Mouse (Mus musculus) CH12F3 (cell line): ENCODE data around the gene Dlx6.

ENCODE experiments used
- in situ Hi-C: fragments of 300-500 bp; cut with MboI; formaldehyde crosslinking; loops from 2 replicates; pipeline ENCODE4 v1.14.3; 2020; ENCODE audit warnings: low sequenced_read_pairs

Gene Dlx6

GRCm38 (mm10) chr6:6875676-6876075 lies 12.5 kb downstream of the Dlx6 start:
- in situ Hi-C loops: loop anchor here (25.0 kb wide), 1 partner anchor 1013 kb away; no protein-coding TSS in a partner anchor

- in situ Hi-C loops: loop anchor here (25.0 kb wide), 1 partner anchor 1014 kb away; no protein-coding TSS in a partner anchor
Observed at GRCm38 (mm10) chr6:6876231-6876630, 13.1 kb downstream of the Dlx6 start.

GRCm38 (mm10) chr6:6876731-6877130 lies 13.6 kb downstream of the Dlx6 start:
- in situ Hi-C loops: loop anchor here (25.0 kb wide), 1 partner anchor 1014 kb away; no protein-coding TSS in a partner anchor

GRCm38 (mm10) chr6:6877346-6877910 lies 14.3 kb downstream of the Dlx6 start:
- in situ Hi-C loops: loop anchor here (25.0 kb wide), 1 partner anchor 1015 kb away; no protein-coding TSS in a partner anchor

- in situ Hi-C loops: loop anchor here (25.0 kb wide), 1 partner anchor 1016 kb away; no protein-coding TSS in a partner anchor
Observed at GRCm38 (mm10) chr6:6877981-6878840, 15.1 kb downstream of the Dlx6 start.

- in situ Hi-C loops: loop anchor here (25.0 kb wide), 1 partner anchor 1017 kb away; no protein-coding TSS in a partner anchor
Observed at GRCm38 (mm10) chr6:6878841-6879291, 15.7 kb downstream of the Dlx6 start.

GRCm38 (mm10) chr6:6879371-6880325 lies 16.5 kb downstream of the Dlx6 start:
- in situ Hi-C loops: loop anchor here (25.0 kb wide), 1 partner anchor 1017 kb away; no protein-coding TSS in a partner anchor

GRCm38 (mm10) chr6:6880361-6881114 lies 17.4 kb downstream of the Dlx6 start:
- in situ Hi-C loops: loop anchor here (25.0 kb wide), 1 partner anchor 1018 kb away; no protein-coding TSS in a partner anchor

- in situ Hi-C loops: loop anchor here (25.0 kb wide), 1 partner anchor 1019 kb away; no protein-coding TSS in a partner anchor
Observed at GRCm38 (mm10) chr6:6881115-6881637, 18.0 kb downstream of the Dlx6 start.

- in situ Hi-C loops: loop anchor here (25.0 kb wide), 1 partner anchor 1019 kb away; no protein-coding TSS in a partner anchor
Observed at GRCm38 (mm10) chr6:6881638-6882190, 18.6 kb downstream of the Dlx6 start, which contains the start of gene Dlx5. Gene Dlx5, minus strand, starts transcription at chr6:6882085.

- in situ Hi-C loops: loop anchor here (25.0 kb wide), 1 partner anchor 1020 kb away; no protein-coding TSS in a partner anchor
Observed at GRCm38 (mm10) chr6:6882266-6882797, 19.2 kb downstream of the Dlx6 start.

- in situ Hi-C loops: loop anchor here (25.0 kb wide), 1 partner anchor 1023 kb away; no protein-coding TSS in a partner anchor
Observed at GRCm38 (mm10) chr6:6884897-6885296, 21.8 kb downstream of the Dlx6 start.

GRCm38 (mm10) chr6:6886225-6886624 lies 23.1 kb downstream of the Dlx6 start:
- in situ Hi-C loops: loop anchor here (25.0 kb wide), 1 partner anchor 1024 kb away; no protein-coding TSS in a partner anchor

- in situ Hi-C loops: loop anchor here (25.0 kb wide), 1 partner anchor 1028 kb away; no protein-coding TSS in a partner anchor
Observed at GRCm38 (mm10) chr6:6890047-6890446, 26.9 kb downstream of the Dlx6 start.

GRCm38 (mm10) chr6:6909586-6909985 lies 46.5 kb downstream of the Dlx6 start:
- in situ Hi-C loops: no loop called here

GRCm38 (mm10) chr6:6914304-6914703 lies 51.2 kb downstream of the Dlx6 start:
- in situ Hi-C loops: no loop called here

GRCm38 (mm10) chr6:6914849-6915525 lies 51.9 kb downstream of the Dlx6 start:
- in situ Hi-C loops: no loop called here

GRCm38 (mm10) chr6:6915526-6915915 lies 52.4 kb downstream of the Dlx6 start:
- in situ Hi-C loops: no loop called here
